Mouse (Mus musculus) spleen, adult 2 months (tissue): ENCODE measurements at regions not wholly inside any gene's neighbourhood (a gene's known extent, or its start where the extent isn't known, plus 50 kb on each side); places are given as distances from the start of the nearest gene placed in this dataset.

ENCODE experiments used
- CTCF ChIP-seq: fragments of 200-500 bp; IDR thresholded peaks from 2 replicates; pipeline ENCODE4 v1.5.1; 2011; ENCODE audit warnings: mild to moderate bottlenecking, inconsistent platforms; ENCODE audit not compliant: insufficient read depth, insufficient read length, insufficient replicate concordance; ENCODE audit errors: extremely low read depth
- POLR2A ChIP-seq: fragments of 200-500 bp; IDR thresholded peaks from 2 replicates; pipeline ENCODE4 v1.6.1; 2011; ENCODE audit warnings: low read depth, low read length, inconsistent platforms

GRCm38 (mm10) chr6:97740107-97740850 lies 66.6 kb upstream of the Mitf start:
- TF ChIP-seq POLR2A (no peak), CTCF (peak; percentile 20; the same call in 1 of the 2 replicates)
